Mouse (Mus musculus) heart, postnatal 0 days (tissue): ENCODE measurements around the gene Shc2. TPM values are rescaled to one million over a fixed set of nuclear protein-coding genes. Genes with fewer than 3 reads are reported as not detected.

ENCODE experiments used
- ATAC-seq: fragments of 200-750 bp; cut with Nextera tagmentation; 2 replicates; pipeline ENCODE4 v1.8.0; 2017; ENCODE audit warnings: low read depth, moderate number of reproducible peaks, moderate library complexity; ENCODE audit not compliant: insufficient read depth
- DNase-seq: peaks from one replicate; pipeline ENCODE4 v3.0.0-alpha.2; 2016; ENCODE audit warnings: low spot score
- H3K27ac ChIP-seq: fragments of 300-500 bp; sonication (generic); 2 replicates; pipeline ENCODE4 v1.5.1; 2014; ENCODE audit warnings: low read depth, mild to moderate bottlenecking
- H3K27me3 ChIP-seq: fragments of 300-500 bp; sonication (generic); 2 replicates; pipeline ENCODE4 v1.6.1; 2014; ENCODE audit warnings: low read length, mixed read lengths; ENCODE audit not compliant: control insufficient read depth, insufficient read depth
- H3K36me3 ChIP-seq: fragments of 300-500 bp; sonication (generic); replicated peaks from 2 replicates; pipeline ENCODE4 v1.6.1; 2014; ENCODE audit warnings: low read length, mixed read lengths; ENCODE audit not compliant: control insufficient read depth, insufficient read depth
- H3K4me1 ChIP-seq: fragments of 300-500 bp; sonication (generic); 2 replicates; pipeline ENCODE4 v1.6.1; 2014; ENCODE audit warnings: antibody characterized with exemption; ENCODE audit not compliant: control insufficient read depth, insufficient read depth
- H3K4me2 ChIP-seq: fragments of 300-500 bp; sonication (generic); 2 replicates; pipeline ENCODE4 v1.6.1; 2014; ENCODE audit warnings: low read depth, mild to moderate bottlenecking, low read length, moderate library complexity
- H3K4me3 ChIP-seq: fragments of 300-500 bp; sonication (generic); 2 replicates; pipeline ENCODE4 v1.5.1; 2014; ENCODE audit warnings: low read depth, low read length
- H3K9ac ChIP-seq: fragments of 300-500 bp; sonication (generic); replicated peaks from 2 replicates; pipeline ENCODE4 v1.6.1; 2014; ENCODE audit warnings: low read depth, low read length, mixed read lengths
- H3K9me3 ChIP-seq: fragments of 300-500 bp; sonication (generic); replicated peaks from 2 replicates; pipeline ENCODE4 v1.6.1; 2016; ENCODE audit warnings: low read length; ENCODE audit not compliant: control insufficient read depth
- CTCF ChIP-seq: IDR thresholded peaks from 2 replicates; pipeline ENCODE4 v1.5.1; 2016; ENCODE audit warnings: antibody characterized with exemption, control low read depth, low read depth
- EP300 ChIP-seq: IDR thresholded peaks from 2 replicates; pipeline ENCODE4 v1.6.1; 2016; ENCODE audit warnings: antibody characterized with exemption, low read depth
- WGBS: fragments of 180-500 bp; shearing (Covaris S2); extraction: QIAGEN DNeasy Blood & Tissue Kit; methylation state at CpG from one replicate; pipeline ENCODE4 v1.1.7; 2014; 5-methylcytosine and 5-hydroxymethylcytosine counted together
- polyA plus RNA-seq: library from polyadenylated mRNA; unstranded; fragments of >200 nt; fragmentation: Nextera tagmentation; extraction: Ambion mirVana; gene quantifications from 2 replicates; pipeline ENCODE4 v1.2.1, GENCODE M21; 2015
- total RNA-seq: library from RNA; depleted of rRNA; stranded (reverse); fragments of >200 nt; gene quantifications from 2 replicates; pipeline ENCODE4 v1.2.3, GENCODE M21; 2014; ENCODE audit warnings: low replicate concordance

Gene Shc2
- total and polyA plus RNA-seq, 2 experiments from 2014 or later: 1.1 to 2.7 TPM

DNA sequence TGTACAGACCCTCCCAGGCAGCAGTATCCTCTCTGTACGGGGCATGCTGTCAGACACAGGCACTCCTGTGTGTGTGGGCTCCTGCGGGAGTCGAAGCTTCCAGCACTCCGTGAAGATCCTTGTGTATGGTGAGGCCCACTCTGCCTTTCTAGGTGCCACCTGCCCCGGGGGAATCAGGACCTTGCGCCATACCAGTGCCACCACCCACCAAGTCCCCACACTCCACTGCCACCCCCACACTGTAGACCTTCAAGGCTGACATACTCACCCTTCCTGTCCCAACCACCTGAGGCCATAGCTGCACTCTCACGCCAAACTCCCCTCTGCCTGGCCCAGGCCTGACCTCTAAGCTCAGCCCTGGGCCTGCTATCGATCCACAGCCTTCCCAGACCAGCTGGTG, 27.3 kb upstream of the Shc2 start:
- WGBS: 84% methylated on average over 8 of the region's 8 CpGs
- Histone ChIP-seq H3K9me3 (no peaks in the 10 kb centered on the region), H3K4me3 (no peak overlapping the region), H3K27me3 (no peaks in the 10 kb centered on the region), H3K4me2 (no peak overlapping the region), H3K4me1 (0 out of 2 replicates have a peak, but pooled peaks cover 2% of the 10 kb centered on the region), H3K9ac (no peak overlapping the region), H3K27ac (no peak overlapping the region), H3K36me3 (no peaks in the 10 kb centered on the region)
- ATAC-seq: no peak
- DNase-seq: no peak
- no peak for TF ChIP-seq EP300
- no peak for TF ChIP-seq CTCF

DNA sequence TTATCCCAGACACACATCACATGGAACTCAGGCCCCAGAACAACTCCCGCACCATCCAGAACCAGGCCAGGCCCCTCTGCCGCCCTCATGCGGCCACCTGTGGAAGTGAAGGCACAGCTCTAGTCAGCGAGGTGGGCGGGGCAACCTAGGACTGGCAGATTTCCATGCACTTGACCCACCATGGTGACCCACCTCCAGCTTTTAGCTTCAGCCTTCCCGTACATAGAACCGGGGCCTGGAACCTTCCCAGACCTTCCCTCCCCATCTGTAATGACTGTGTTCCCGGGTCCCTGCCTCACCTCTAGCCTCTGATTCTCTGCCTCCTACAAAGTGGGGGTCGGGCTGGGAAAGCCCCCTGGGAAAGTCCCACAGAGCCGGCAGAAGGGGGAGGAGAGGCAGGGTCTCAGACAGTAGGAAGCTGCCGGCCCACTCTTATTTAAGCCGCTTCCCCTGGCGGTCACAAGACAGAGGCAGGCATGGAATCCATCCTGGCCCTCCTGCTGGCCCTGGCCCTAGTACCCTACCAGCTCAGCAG, 26.5 kb upstream of the Shc2 start, which contains the start of gene Madcam1:
Madcam1 (plus strand) TSS at position 429 of the 535 bp plus-strand sequence.
- Histone ChIP-seq H3K4me3 (no peak within 1 kb of the TSS), H3K36me3 (no peaks in the 10 kb centered on the region), H3K4me2 (no peak within 1 kb of the TSS), H3K27ac (no peak within 1 kb of the TSS), H3K9ac (no peak within 1 kb of the TSS), H3K27me3 (no peaks in the 10 kb centered on the region), H3K9me3 (no peaks in the 10 kb centered on the region), H3K4me1 (no peaks in the 10 kb centered on the region)
- peak; percentile 50 for DNase-seq
- 14% methylated on average over 13 of the region's 13 CpGs for WGBS
- ATAC-seq: peak; percentile 30; the same call in 1 of the 2 replicates
- TF ChIP-seq CTCF (peak; percentile 84), EP300 (no peak)

- H3K27me3 ChIP-seq: no peaks in the 10 kb centered on the region
- TF ChIP-seq EP300: no peak
- no peak for TF ChIP-seq CTCF
- H3K9me3 ChIP-seq: no peaks in the 10 kb centered on the region
- WGBS: 39% methylated on average over 3 of the region's 3 CpGs
- H3K9ac ChIP-seq: no peak overlapping the region
- no peak overlapping the region for H3K4me3 ChIP-seq
- H3K4me1 ChIP-seq: no peaks in the 10 kb centered on the region
- H3K4me2 ChIP-seq: no peak overlapping the region
- H3K27ac ChIP-seq: peak overlapping the region; percentile 44; the same call in 1 of the 2 replicates
- no peak for DNase-seq
- no peaks in the 10 kb centered on the region for H3K36me3 ChIP-seq
- ATAC-seq: no peak
These were observed 24.1 kb upstream of the Shc2 start for GRCm38 (mm10) chr10:79661861-79662260.

- no peak for ATAC-seq
- TF ChIP-seq CTCF (peak; percentile 36), EP300 (no peak)
- 72% methylated on average over 2 of the region's 2 CpGs for WGBS
- no peak overlapping the region for H3K9ac ChIP-seq
- no peak overlapping the region for H3K27ac ChIP-seq
- H3K36me3 ChIP-seq: no peaks in the 10 kb centered on the region
- peaks cover 8% of the 10 kb centered on the region; the same call in 1 of the 2 replicates for H3K27me3 ChIP-seq
- no peak for DNase-seq
- H3K4me3 ChIP-seq: no peak overlapping the region
- no peak overlapping the region for H3K4me2 ChIP-seq
- H3K9me3 ChIP-seq: no peaks in the 10 kb centered on the region
- no peaks in the 10 kb centered on the region for H3K4me1 ChIP-seq
These were observed 22.6 kb upstream of the Shc2 start for GRCm38 (mm10) chr10:79660298-79660697.

- peaks cover 18% of the 10 kb centered on the region for H3K27me3 ChIP-seq
- no peak overlapping the region for H3K27ac ChIP-seq
- no peak overlapping the region for H3K9ac ChIP-seq
- H3K4me3 ChIP-seq: no peak overlapping the region
- WGBS: 9% methylated on average over 4 of the region's 4 CpGs
- H3K36me3 ChIP-seq: no peaks in the 10 kb centered on the region
- H3K9me3 ChIP-seq: no peaks in the 10 kb centered on the region
- ATAC-seq (no peak), DNase-seq (no peak)
- no peak overlapping the region for H3K4me2 ChIP-seq
- no peaks in the 10 kb centered on the region for H3K4me1 ChIP-seq
- peak; percentile 38 for TF ChIP-seq CTCF
- TF ChIP-seq EP300: no peak
These were observed 21.1 kb upstream of the Shc2 start for GRCm38 (mm10) chr10:79658829-79659228.

GRCm38 (mm10) chr10:79654946-79655395, 17.3 kb upstream of the Shc2 start:
- no peaks in the 10 kb centered on the region for H3K4me1 ChIP-seq
- H3K27ac ChIP-seq: no peak overlapping the region
- DNase-seq (no peak), ATAC-seq (no peak)
- peaks cover 18% of the 10 kb centered on the region for H3K27me3 ChIP-seq
- WGBS: 52% methylated on average over 1 of the region's 1 CpGs
- H3K9me3 ChIP-seq: no peaks in the 10 kb centered on the region
- no peak overlapping the region for H3K4me2 ChIP-seq
- no peak overlapping the region for H3K4me3 ChIP-seq
- H3K9ac ChIP-seq: no peak overlapping the region
- no peaks in the 10 kb centered on the region for H3K36me3 ChIP-seq
- no peak for TF ChIP-seq CTCF
- no peak for TF ChIP-seq EP300
